Mouse (Mus musculus): ENCODE data around the gene Foxk1. TPM values are rescaled to one million over a fixed set of nuclear protein-coding genes. Genes with fewer than 3 reads are reported as not detected.
A peak's percentile ranks its signal among the peaks of the same experiment; 100 is the strongest.

The Foxk1 gene
- polyA plus RNA-seq, 1 experiment from 2014 or later: 4.0 TPM

GRCm38 (mm10) chr5:142370406-142371171, 30.7 kb upstream of the Foxk1 start:
- DNase-seq (ENCODE audit: low spot score) (no peak), ATAC-seq (replicated peaks; ENCODE audit: low FRiP score) (no peak)
- no peaks in the 10 kb centered on the region for H3K27me3 ChIP-seq (replicated peaks; ENCODE audit: control insufficient read depth, insufficient read depth, low read length)
- H3K4me3 ChIP-seq (ENCODE audit: low read depth, low read length): no peak overlapping the region
- no peak overlapping the region for H3K27ac ChIP-seq (ENCODE audit: low read depth, low read length)
- no peak overlapping the region for H3K4me2 ChIP-seq
- no peaks in the 10 kb centered on the region for H3K36me3 ChIP-seq (ENCODE audit: control insufficient read depth, insufficient read depth, low read length)
- WGBS: 89% methylated on average over 4 of the region's 4 CpGs
- no peak overlapping the region for H3K9ac ChIP-seq (ENCODE audit: low read depth, low read length)
- H3K9me3 ChIP-seq (ENCODE audit: control insufficient read depth, low read length): peaks cover 3% of the 10 kb centered on the region; the same call in 1 of the 2 replicates
- H3K4me1 ChIP-seq (replicated peaks; ENCODE audit: control insufficient read depth, insufficient read depth, low read length): peaks cover 15% of the 10 kb centered on the region

GRCm38 (mm10) chr5:142371172-142372155, 29.8 kb upstream of the Foxk1 start:
- 14% methylated on average over 24 of the region's 24 CpGs for WGBS
- Histone ChIP-seq H3K4me1 (replicated peaks; ENCODE audit: control insufficient read depth, insufficient read depth, low read length) (peaks cover 12% of the 10 kb centered on the region), H3K27ac (ENCODE audit: low read depth, low read length) (peak overlapping the region; percentile 8; the same call in 1 of the 2 replicates), H3K4me3 (ENCODE audit: low read depth, low read length) (no peak overlapping the region), H3K9ac (ENCODE audit: low read depth, low read length) (peak overlapping the region; percentile 48), H3K27me3 (replicated peaks; ENCODE audit: control insufficient read depth, insufficient read depth, low read length) (no peaks in the 10 kb centered on the region), H3K36me3 (ENCODE audit: control insufficient read depth, insufficient read depth, low read length) (no peaks in the 10 kb centered on the region), H3K4me2 (peak overlapping the region; percentile 39), H3K9me3 (ENCODE audit: control insufficient read depth, low read length) (peaks cover 3% of the 10 kb centered on the region; the same call in 1 of the 2 replicates)
- DNase-seq (ENCODE audit: low spot score) (no peak), ATAC-seq (replicated peaks; ENCODE audit: low FRiP score) (no peak)

GRCm38 (mm10) chr5:142372207-142372606, 29.1 kb upstream of the Foxk1 start:
- H3K27ac ChIP-seq (ENCODE audit: low read depth, low read length): no peak overlapping the region; the same call in 1 of the 2 replicates
- peak overlapping the region; percentile 39; the same call in 1 of the 2 replicates for H3K4me2 ChIP-seq
- H3K27me3 ChIP-seq (replicated peaks; ENCODE audit: control insufficient read depth, insufficient read depth, low read length): no peaks in the 10 kb centered on the region
- 53% methylated on average over 6 of the region's 6 CpGs for WGBS
- H3K4me3 ChIP-seq (ENCODE audit: low read depth, low read length): no peak overlapping the region
- ATAC-seq (replicated peaks; ENCODE audit: low FRiP score) (no peak), DNase-seq (ENCODE audit: low spot score) (no peak)
- H3K9ac ChIP-seq (ENCODE audit: low read depth, low read length): no peak overlapping the region
- H3K36me3 ChIP-seq (ENCODE audit: control insufficient read depth, insufficient read depth, low read length): no peaks in the 10 kb centered on the region
- H3K9me3 ChIP-seq (ENCODE audit: control insufficient read depth, low read length): peaks cover 3% of the 10 kb centered on the region; the same call in 1 of the 2 replicates
- H3K4me1 ChIP-seq (replicated peaks; ENCODE audit: control insufficient read depth, insufficient read depth, low read length): peaks cover 11% of the 10 kb centered on the region

- 69% methylated on average over 9 of the region's 9 CpGs for WGBS
- H3K36me3 ChIP-seq (ENCODE audit: control insufficient read depth, insufficient read depth, low read length): no peaks in the 10 kb centered on the region
- no peak for ATAC-seq (replicated peaks; ENCODE audit: low FRiP score)
- peaks cover 3% of the 10 kb centered on the region; the same call in 1 of the 2 replicates for H3K9me3 ChIP-seq (ENCODE audit: control insufficient read depth, low read length)
- H3K4me1 ChIP-seq (replicated peaks; ENCODE audit: control insufficient read depth, insufficient read depth, low read length): peaks cover 6% of the 10 kb centered on the region
- H3K27me3 ChIP-seq (replicated peaks; ENCODE audit: control insufficient read depth, insufficient read depth, low read length): no peaks in the 10 kb centered on the region
- H3K4me2 ChIP-seq: no peak overlapping the region
- no peak for DNase-seq (ENCODE audit: low spot score)
- no peak overlapping the region for H3K27ac ChIP-seq (ENCODE audit: low read depth, low read length)
- H3K9ac ChIP-seq (ENCODE audit: low read depth, low read length): no peak overlapping the region
- H3K4me3 ChIP-seq (ENCODE audit: low read depth, low read length): no peak overlapping the region
These were observed 27.0 kb upstream of the Foxk1 start for GRCm38 (mm10) chr5:142374343-142374742.

GRCm38 (mm10) chr5:142375641-142376040, 25.7 kb upstream of the Foxk1 start:
- H3K27me3 ChIP-seq (replicated peaks; ENCODE audit: control insufficient read depth, insufficient read depth, low read length): no peaks in the 10 kb centered on the region
- H3K4me3 ChIP-seq (ENCODE audit: low read depth, low read length): no peak overlapping the region
- H3K27ac ChIP-seq (ENCODE audit: low read depth, low read length): no peak overlapping the region
- H3K36me3 ChIP-seq (ENCODE audit: control insufficient read depth, insufficient read depth, low read length): no peaks in the 10 kb centered on the region
- H3K4me1 ChIP-seq (replicated peaks; ENCODE audit: control insufficient read depth, insufficient read depth, low read length): peaks cover 6% of the 10 kb centered on the region
- peaks cover 3% of the 10 kb centered on the region; the same call in 1 of the 2 replicates for H3K9me3 ChIP-seq (ENCODE audit: control insufficient read depth, low read length)
- DNase-seq (ENCODE audit: low spot score) (no peak), ATAC-seq (replicated peaks; ENCODE audit: low FRiP score) (no peak)
- no peak overlapping the region for H3K4me2 ChIP-seq
- H3K9ac ChIP-seq (ENCODE audit: low read depth, low read length): no peak overlapping the region
- 94% methylated on average over 5 of the region's 5 CpGs for WGBS

GRCm38 (mm10) chr5:142376071-142376470, 25.2 kb upstream of the Foxk1 start:
- ATAC-seq (replicated peaks; ENCODE audit: low FRiP score): no peak
- Histone ChIP-seq H3K27me3 (replicated peaks; ENCODE audit: control insufficient read depth, insufficient read depth, low read length) (no peaks in the 10 kb centered on the region), H3K27ac (ENCODE audit: low read depth, low read length) (no peak overlapping the region), H3K4me2 (no peak overlapping the region), H3K4me3 (ENCODE audit: low read depth, low read length) (no peak overlapping the region), H3K9ac (ENCODE audit: low read depth, low read length) (no peak overlapping the region), H3K36me3 (ENCODE audit: control insufficient read depth, insufficient read depth, low read length) (no peaks in the 10 kb centered on the region), H3K4me1 (replicated peaks; ENCODE audit: control insufficient read depth, insufficient read depth, low read length) (peaks cover 5% of the 10 kb centered on the region), H3K9me3 (ENCODE audit: control insufficient read depth, low read length) (peaks cover 3% of the 10 kb centered on the region; the same call in 1 of the 2 replicates)
- 82% methylated on average over 6 of the region's 6 CpGs for WGBS
- DNase-seq (ENCODE audit: low spot score): no peak

GRCm38 (mm10) chr5:142378068-142378467, 23.2 kb upstream of the Foxk1 start:
- Histone ChIP-seq H3K36me3 (ENCODE audit: control insufficient read depth, insufficient read depth, low read length) (no peaks in the 10 kb centered on the region), H3K4me1 (replicated peaks; ENCODE audit: control insufficient read depth, insufficient read depth, low read length) (no peaks in the 10 kb centered on the region), H3K4me2 (no peak overlapping the region), H3K4me3 (ENCODE audit: low read depth, low read length) (no peak overlapping the region), H3K27ac (ENCODE audit: low read depth, low read length) (no peak overlapping the region), H3K27me3 (replicated peaks; ENCODE audit: control insufficient read depth, insufficient read depth, low read length) (no peaks in the 10 kb centered on the region), H3K9ac (ENCODE audit: low read depth, low read length) (no peak overlapping the region), H3K9me3 (ENCODE audit: control insufficient read depth, low read length) (peaks cover 3% of the 10 kb centered on the region; the same call in 1 of the 2 replicates)
- 62% methylated on average over 2 of the region's 2 CpGs for WGBS
- no peak for DNase-seq (ENCODE audit: low spot score)
- ATAC-seq (replicated peaks; ENCODE audit: low FRiP score): no peak

- Histone ChIP-seq H3K36me3 (ENCODE audit: control insufficient read depth, insufficient read depth, low read length) (no peaks in the 10 kb centered on the region), H3K27ac (ENCODE audit: low read depth, low read length) (no peak overlapping the region), H3K27me3 (replicated peaks; ENCODE audit: control insufficient read depth, insufficient read depth, low read length) (no peaks in the 10 kb centered on the region), H3K4me3 (ENCODE audit: low read depth, low read length) (no peak overlapping the region), H3K9ac (ENCODE audit: low read depth, low read length) (no peak overlapping the region), H3K4me1 (replicated peaks; ENCODE audit: control insufficient read depth, insufficient read depth, low read length) (no peaks in the 10 kb centered on the region), H3K9me3 (ENCODE audit: control insufficient read depth, low read length) (no peaks in the 10 kb centered on the region), H3K4me2 (no peak overlapping the region)
- no peak for DNase-seq (ENCODE audit: low spot score)
- 51% methylated on average over 6 of the region's 6 CpGs for WGBS
- ATAC-seq (replicated peaks; ENCODE audit: low FRiP score): no peak
These were observed 20.8 kb upstream of the Foxk1 start for GRCm38 (mm10) chr5:142380491-142380890.

Data from liver, embryonic 11.5 days (tissue).